Mouse (Mus musculus): ENCODE measurements at regions not wholly inside any gene's neighbourhood (a gene's known extent, or its start where the extent isn't known, plus 50 kb on each side); places are given as distances from the start of the nearest gene placed in this dataset.

GRCm38 (mm10) chr2:78580013-78580412 is 287.9 kb upstream of the Ube2e3 start:
- WGBS: 76% methylated on average over 6 of the region's 6 CpGs
- ATAC-seq (ENCODE audit: low FRiP score, low TSS enrichment): no peak
- H3K27ac ChIP-seq (replicated peaks; ENCODE audit: low read depth, low read length): no peak overlapping the region

GRCm38 (mm10) chr2:78572492-78572891 is 295.4 kb upstream of the Ube2e3 start:
- no peak for DNase-seq
- Histone ChIP-seq H3K4me3 (replicated peaks; ENCODE audit: low read depth, low read length) (no peak overlapping the region), H3K36me3 (ENCODE audit: control insufficient read depth, insufficient read depth, low read length) (no peaks in the 10 kb centered on the region), H3K4me1 (ENCODE audit: control insufficient read depth, insufficient read depth, low read length) (no peaks in the 10 kb centered on the region; the same call in 1 of the 2 replicates), H3K27ac (replicated peaks; ENCODE audit: low read depth, low read length) (no peak overlapping the region), H3K27me3 (ENCODE audit: control insufficient read depth, insufficient read depth, low read length) (no peaks in the 10 kb centered on the region), H3K9ac (replicated peaks; ENCODE audit: low read length) (no peak overlapping the region), H3K4me2 (ENCODE audit: low read length) (no peak overlapping the region), H3K9me3 (ENCODE audit: control insufficient read depth, low read length) (no peaks in the 10 kb centered on the region)
- ATAC-seq (ENCODE audit: low FRiP score, low TSS enrichment): no peak
- 66% methylated on average over 3 of the region's 3 CpGs for WGBS

More at GRCm38 (mm10) chr2:78580013-78580412, 287.9 kb upstream of the Ube2e3 start:
- no peak overlapping the region for H3K4me3 ChIP-seq (replicated peaks; ENCODE audit: low read depth, low read length)
- no peak overlapping the region for H3K9ac ChIP-seq (replicated peaks; ENCODE audit: low read length)
- no peaks in the 10 kb centered on the region; the same call in 1 of the 2 replicates for H3K4me1 ChIP-seq (ENCODE audit: control insufficient read depth, insufficient read depth, low read length)
- H3K36me3 ChIP-seq (ENCODE audit: control insufficient read depth, insufficient read depth, low read length): no peaks in the 10 kb centered on the region
- peak; percentile 6 for DNase-seq
- H3K27me3 ChIP-seq (ENCODE audit: control insufficient read depth, insufficient read depth, low read length): no peaks in the 10 kb centered on the region
- H3K4me2 ChIP-seq (ENCODE audit: low read length): no peak overlapping the region
- no peaks in the 10 kb centered on the region for H3K9me3 ChIP-seq (ENCODE audit: control insufficient read depth, low read length)

- ATAC-seq (ENCODE audit: low FRiP score, low TSS enrichment) (no peak), DNase-seq (no peak)
- H3K9me3 ChIP-seq (ENCODE audit: control insufficient read depth, low read length): no peaks in the 10 kb centered on the region
- H3K27me3 ChIP-seq (ENCODE audit: control insufficient read depth, insufficient read depth, low read length): no peaks in the 10 kb centered on the region
- H3K9ac ChIP-seq (replicated peaks; ENCODE audit: low read length): no peak overlapping the region
- H3K36me3 ChIP-seq (ENCODE audit: control insufficient read depth, insufficient read depth, low read length): no peaks in the 10 kb centered on the region
- H3K4me2 ChIP-seq (ENCODE audit: low read length): no peak overlapping the region
- no peak overlapping the region for H3K27ac ChIP-seq (replicated peaks; ENCODE audit: low read depth, low read length)
- WGBS: 29% methylated on average over 1 of the region's 1 CpGs
- H3K4me3 ChIP-seq (replicated peaks; ENCODE audit: low read depth, low read length): no peak overlapping the region
- no peaks in the 10 kb centered on the region for H3K4me1 ChIP-seq (ENCODE audit: control insufficient read depth, insufficient read depth, low read length)
These were observed 309.8 kb upstream of the Ube2e3 start for GRCm38 (mm10) chr2:78558128-78558527.

- no peak for ATAC-seq (ENCODE audit: low FRiP score, low TSS enrichment)
These were observed 316.8 kb upstream of the Ube2e3 start for GRCm38 (mm10) chr2:78551085-78551484.

GRCm38 (mm10) chr2:78548683-78549467 is 319.0 kb upstream of the Ube2e3 start:
- Histone ChIP-seq H3K27me3 (ENCODE audit: control insufficient read depth, insufficient read depth, low read length) (no peaks in the 10 kb centered on the region), H3K4me1 (ENCODE audit: control insufficient read depth, insufficient read depth, low read length) (no peaks in the 10 kb centered on the region), H3K4me2 (ENCODE audit: low read length) (no peak overlapping the region), H3K27ac (replicated peaks; ENCODE audit: low read depth, low read length) (no peak overlapping the region), H3K9ac (replicated peaks; ENCODE audit: low read length) (no peak overlapping the region), H3K4me3 (replicated peaks; ENCODE audit: low read depth, low read length) (no peak overlapping the region), H3K9me3 (ENCODE audit: control insufficient read depth, low read length) (no peaks in the 10 kb centered on the region), H3K36me3 (ENCODE audit: control insufficient read depth, insufficient read depth, low read length) (no peaks in the 10 kb centered on the region)
- WGBS: 89% methylated on average over 4 of the region's 4 CpGs
- ATAC-seq (ENCODE audit: low FRiP score, low TSS enrichment) (no peak), DNase-seq (no peak)

More at GRCm38 (mm10) chr2:78551085-78551484, 316.8 kb upstream of the Ube2e3 start:
- Histone ChIP-seq H3K4me2 (ENCODE audit: low read length) (no peak overlapping the region), H3K27me3 (ENCODE audit: control insufficient read depth, insufficient read depth, low read length) (no peaks in the 10 kb centered on the region), H3K9me3 (ENCODE audit: control insufficient read depth, low read length) (no peaks in the 10 kb centered on the region), H3K27ac (replicated peaks; ENCODE audit: low read depth, low read length) (no peak overlapping the region), H3K9ac (replicated peaks; ENCODE audit: low read length) (no peak overlapping the region), H3K4me3 (replicated peaks; ENCODE audit: low read depth, low read length) (no peak overlapping the region), H3K4me1 (ENCODE audit: control insufficient read depth, insufficient read depth, low read length) (no peaks in the 10 kb centered on the region), H3K36me3 (ENCODE audit: control insufficient read depth, insufficient read depth, low read length) (no peaks in the 10 kb centered on the region)
- 93% methylated on average over 4 of the region's 4 CpGs for WGBS
- no peak for DNase-seq

- Histone ChIP-seq H3K4me2 (ENCODE audit: low read length) (no peak overlapping the region), H3K27ac (replicated peaks; ENCODE audit: low read depth, low read length) (no peak overlapping the region), H3K9ac (replicated peaks; ENCODE audit: low read length) (no peak overlapping the region), H3K36me3 (ENCODE audit: control insufficient read depth, insufficient read depth, low read length) (no peaks in the 10 kb centered on the region), H3K4me3 (replicated peaks; ENCODE audit: low read depth, low read length) (no peak overlapping the region), H3K27me3 (ENCODE audit: control insufficient read depth, insufficient read depth, low read length) (no peaks in the 10 kb centered on the region), H3K9me3 (ENCODE audit: control insufficient read depth, low read length) (no peaks in the 10 kb centered on the region), H3K4me1 (ENCODE audit: control insufficient read depth, insufficient read depth, low read length) (no peaks in the 10 kb centered on the region)
- 51% methylated on average over 4 of the region's 4 CpGs for WGBS
- ATAC-seq (ENCODE audit: low FRiP score, low TSS enrichment): no peak
- DNase-seq: no peak
These were observed 320.6 kb upstream of the Ube2e3 start for GRCm38 (mm10) chr2:78547286-78547685.

- Histone ChIP-seq H3K9ac (replicated peaks; ENCODE audit: low read length) (no peak overlapping the region), H3K36me3 (ENCODE audit: control insufficient read depth, insufficient read depth, low read length) (no peaks in the 10 kb centered on the region), H3K27ac (replicated peaks; ENCODE audit: low read depth, low read length) (no peak overlapping the region), H3K4me1 (ENCODE audit: control insufficient read depth, insufficient read depth, low read length) (no peaks in the 10 kb centered on the region), H3K4me3 (replicated peaks; ENCODE audit: low read depth, low read length) (no peak overlapping the region), H3K27me3 (ENCODE audit: control insufficient read depth, insufficient read depth, low read length) (no peaks in the 10 kb centered on the region), H3K9me3 (ENCODE audit: control insufficient read depth, low read length) (no peaks in the 10 kb centered on the region), H3K4me2 (ENCODE audit: low read length) (no peak overlapping the region)
- no peak for ATAC-seq (ENCODE audit: low FRiP score, low TSS enrichment)
- 74% methylated on average over 3 of the region's 3 CpGs for WGBS
- DNase-seq: no peak
These were observed 327.5 kb upstream of the Ube2e3 start for GRCm38 (mm10) chr2:78540422-78540821.

GRCm38 (mm10) chr2:78539592-78540300 is 328.2 kb upstream of the Ube2e3 start:
- Histone ChIP-seq H3K27ac (replicated peaks; ENCODE audit: low read depth, low read length) (no peak overlapping the region), H3K9ac (replicated peaks; ENCODE audit: low read length) (no peak overlapping the region), H3K4me2 (ENCODE audit: low read length) (no peak overlapping the region), H3K4me3 (replicated peaks; ENCODE audit: low read depth, low read length) (no peak overlapping the region), H3K27me3 (ENCODE audit: control insufficient read depth, insufficient read depth, low read length) (no peaks in the 10 kb centered on the region), H3K36me3 (ENCODE audit: control insufficient read depth, insufficient read depth, low read length) (no peaks in the 10 kb centered on the region), H3K4me1 (ENCODE audit: control insufficient read depth, insufficient read depth, low read length) (no peaks in the 10 kb centered on the region), H3K9me3 (ENCODE audit: control insufficient read depth, low read length) (no peaks in the 10 kb centered on the region)
- DNase-seq: no peak
- WGBS: 80% methylated on average over 5 of the region's 5 CpGs
- ATAC-seq (ENCODE audit: low FRiP score, low TSS enrichment): no peak

- DNase-seq: no peak
- Histone ChIP-seq H3K27me3 (ENCODE audit: control insufficient read depth, insufficient read depth, low read length) (no peaks in the 10 kb centered on the region), H3K36me3 (ENCODE audit: control insufficient read depth, insufficient read depth, low read length) (no peaks in the 10 kb centered on the region), H3K27ac (replicated peaks; ENCODE audit: low read depth, low read length) (no peak overlapping the region), H3K9ac (replicated peaks; ENCODE audit: low read length) (no peak overlapping the region), H3K4me2 (ENCODE audit: low read length) (no peak overlapping the region), H3K4me3 (replicated peaks; ENCODE audit: low read depth, low read length) (no peak overlapping the region), H3K9me3 (ENCODE audit: control insufficient read depth, low read length) (no peaks in the 10 kb centered on the region), H3K4me1 (ENCODE audit: control insufficient read depth, insufficient read depth, low read length) (no peaks in the 10 kb centered on the region)
- 93% methylated on average over 2 of the region's 2 CpGs for WGBS
- no peak for ATAC-seq (ENCODE audit: low FRiP score, low TSS enrichment)
These were observed 330.4 kb upstream of the Ube2e3 start for GRCm38 (mm10) chr2:78537574-78537973.
